Mouse (Mus musculus) limb, embryonic 12.5 days (tissue): ENCODE results near the gene Gm21190. TPM values are rescaled to one million over a fixed set of nuclear protein-coding genes. Genes with fewer than 3 reads are reported as not detected.
A peak's percentile ranks its signal among the peaks of the same experiment; 100 is the strongest.
"Not testable (repeated sequence)": the region's sequence is repeated elsewhere in the genome, so short reads cannot be mapped to it uniquely, and the experiment has no call there.

ENCODE experiments used
- ATAC-seq: fragments of 200-750 bp; cut with Nextera tagmentation; 2 replicates; pipeline ENCODE4 v1.8.0; 2017; ENCODE audit warnings: low read depth, moderate TSS enrichment; ENCODE audit not compliant: insufficient number of reproducible peaks, insufficient read depth, low FRiP score, low TSS enrichment
- H3K27ac ChIP-seq: fragments of 300-500 bp; sonication (generic); 2 replicates; pipeline ENCODE4 v1.5.1; 2016; ENCODE audit warnings: mild to moderate bottlenecking, moderate library complexity
- H3K27me3 ChIP-seq: fragments of 300-500 bp; sonication (generic); 2 replicates; pipeline ENCODE4 v1.6.1; 2016; ENCODE audit warnings: mild to moderate bottlenecking, moderate library complexity
- H3K36me3 ChIP-seq: fragments of 300-500 bp; sonication (generic); 2 replicates; pipeline ENCODE4 v1.6.1; 2016; ENCODE audit warnings: mild to moderate bottlenecking, moderate library complexity
- H3K4me1 ChIP-seq: fragments of 300-500 bp; sonication (generic); replicated peaks from 2 replicates; pipeline ENCODE4 v1.6.1; 2016
- H3K4me2 ChIP-seq: fragments of 300-500 bp; sonication (generic); 2 replicates; pipeline ENCODE4 v1.6.1; 2016; ENCODE audit warnings: mild to moderate bottlenecking, moderate library complexity
- H3K4me3 ChIP-seq: fragments of 300-500 bp; sonication (generic); replicated peaks from 2 replicates; pipeline ENCODE4 v1.5.1; 2016; ENCODE audit warnings: mild to moderate bottlenecking
- H3K9ac ChIP-seq: fragments of 300-500 bp; sonication (generic); replicated peaks from 2 replicates; pipeline ENCODE4 v1.6.1; 2016; ENCODE audit warnings: mild to moderate bottlenecking, moderate library complexity
- H3K9me3 ChIP-seq: fragments of 300-500 bp; sonication (generic); 2 replicates; pipeline ENCODE4 v1.6.1; 2016; ENCODE audit warnings: mild to moderate bottlenecking, moderate library complexity
- WGBS: fragments of 180-500 bp; shearing (Covaris S2); methylation state at CpG from one replicate; pipeline ENCODE4 v1.1.7; 2016; 5-methylcytosine and 5-hydroxymethylcytosine counted together
- polyA plus RNA-seq: library from polyadenylated mRNA; unstranded; fragments of >200 nt; fragmentation: Nextera tagmentation; extraction: Ambion mirVana; gene quantifications from 2 replicates; pipeline ENCODE4 v1.2.1, GENCODE M21; 2016

The Gm21190 gene
- polyA plus RNA-seq, result not detected in 2 replicates

- not testable (repeated sequence) for H3K27ac ChIP-seq, H3K4me3 ChIP-seq, ATAC-seq, H3K4me1 ChIP-seq, H3K36me3 ChIP-seq, H3K27me3 ChIP-seq, H3K4me2 ChIP-seq, H3K9ac ChIP-seq
- 38% methylated on average over 1 of the region's 1 CpGs for WGBS
- H3K9me3 ChIP-seq, result peaks cover 36% of the 10 kb centered on the region
These were observed at the start of gene Gm21190 for GRCm38 (mm10) chr5:15529122-15529521. TSS of gene Gm21190 (minus strand) at chr5:15529222.

- not testable (repeated sequence) for ATAC-seq, H3K4me3 ChIP-seq, H3K4me1 ChIP-seq, H3K9ac ChIP-seq, H3K36me3 ChIP-seq, H3K27me3 ChIP-seq, H3K4me2 ChIP-seq, H3K27ac ChIP-seq
- 63% methylated on average over 1 of the region's 1 CpGs for WGBS
- H3K9me3 ChIP-seq, result peaks cover 18% of the 10 kb centered on the region
These were observed 48.0 kb upstream of the Gm21190 start, which contains the start of gene Gm21083 for GRCm38 (mm10) chr5:15577033-15577432. TSS of gene Gm21083 (plus strand) at chr5:15577333.

- not testable (repeated sequence) for ATAC-seq, H3K27ac ChIP-seq, H3K36me3 ChIP-seq, H3K4me2 ChIP-seq, H3K27me3 ChIP-seq, H3K4me3 ChIP-seq, H3K9ac ChIP-seq, H3K4me1 ChIP-seq
- peaks cover 18% of the 10 kb centered on the region for H3K9me3 ChIP-seq
These were observed 44.7 kb upstream of the Gm21190 start for GRCm38 (mm10) chr5:15573735-15574134.

GRCm38 (mm10) chr5:15561425-15562264, 32.6 kb upstream of the Gm21190 start:
- H3K4me3 ChIP-seq, H3K4me2 ChIP-seq, H3K27me3 ChIP-seq, H3K36me3 ChIP-seq, H3K9ac ChIP-seq, H3K27ac ChIP-seq, H3K4me1 ChIP-seq: not testable (repeated sequence)
- WGBS, result 73% methylated on average over 3 of the region's 3 CpGs
- peaks cover 25% of the 10 kb centered on the region for H3K9me3 ChIP-seq
- ATAC-seq, result peak; percentile 72

- not testable (repeated sequence) for H3K27me3 ChIP-seq, H3K4me2 ChIP-seq, H3K27ac ChIP-seq, H3K36me3 ChIP-seq, H3K4me1 ChIP-seq, H3K4me3 ChIP-seq, ATAC-seq, H3K9ac ChIP-seq
- 79% methylated on average over 1 of the region's 1 CpGs for WGBS
- peaks cover 36% of the 10 kb centered on the region for H3K9me3 ChIP-seq
These were observed 29.6 kb upstream of the Gm21190 start for GRCm38 (mm10) chr5:15558654-15559053.

- not testable (repeated sequence) for H3K4me2 ChIP-seq, H3K4me1 ChIP-seq, H3K4me3 ChIP-seq, H3K9ac ChIP-seq, H3K27ac ChIP-seq, H3K36me3 ChIP-seq, H3K27me3 ChIP-seq, ATAC-seq
- WGBS, result 15% methylated on average over 3 of the region's 3 CpGs
- H3K9me3 ChIP-seq, result peaks cover 28% of the 10 kb centered on the region
These were observed 20.6 kb upstream of the Gm21190 start for GRCm38 (mm10) chr5:15549606-15550005.

- peaks cover 29% of the 10 kb centered on the region for H3K9me3 ChIP-seq
- not testable (repeated sequence) for ATAC-seq, H3K27ac ChIP-seq, H3K36me3 ChIP-seq, H3K27me3 ChIP-seq, H3K9ac ChIP-seq, H3K4me2 ChIP-seq, H3K4me3 ChIP-seq, H3K4me1 ChIP-seq
- WGBS, result 39% methylated on average over 1 of the region's 1 CpGs
These were observed 20.1 kb upstream of the Gm21190 start for GRCm38 (mm10) chr5:15549134-15549533.

- peaks cover 27% of the 10 kb centered on the region for H3K9me3 ChIP-seq
- not testable (repeated sequence) for H3K4me3 ChIP-seq, H3K9ac ChIP-seq, H3K4me1 ChIP-seq, H3K4me2 ChIP-seq, H3K27me3 ChIP-seq, H3K27ac ChIP-seq, ATAC-seq, H3K36me3 ChIP-seq
- whole genome bisulfite sequencing, result 78% methylated on average over 6 of the region's 6 CpGs
These were observed 19.6 kb upstream of the Gm21190 start for GRCm38 (mm10) chr5:15548642-15549041.

- H3K4me1 ChIP-seq, H3K27me3 ChIP-seq, H3K9ac ChIP-seq, H3K36me3 ChIP-seq, H3K27ac ChIP-seq, ATAC-seq, H3K4me3 ChIP-seq, H3K4me2 ChIP-seq: not testable (repeated sequence)
- H3K9me3 ChIP-seq, result peaks cover 30% of the 10 kb centered on the region
These were observed 6.6 kb downstream of the Gm21190 start for GRCm38 (mm10) chr5:15522470-15522869.

GRCm38 (mm10) chr5:15522028-15522427, 7.0 kb downstream of the Gm21190 start:
- H3K27me3 ChIP-seq, H3K4me3 ChIP-seq, H3K4me2 ChIP-seq, H3K9ac ChIP-seq, ATAC-seq, H3K4me1 ChIP-seq, H3K36me3 ChIP-seq, H3K27ac ChIP-seq: not testable (repeated sequence)
- 32% methylated on average over 2 of the region's 2 CpGs for WGBS
- peaks cover 26% of the 10 kb centered on the region for H3K9me3 ChIP-seq

- H3K27me3 ChIP-seq, H3K4me3 ChIP-seq, H3K27ac ChIP-seq, ATAC-seq, H3K4me1 ChIP-seq, H3K9ac ChIP-seq, H3K36me3 ChIP-seq, H3K4me2 ChIP-seq: not testable (repeated sequence)
- 19% methylated on average over 5 of the region's 5 CpGs for WGBS
- peaks cover 12% of the 10 kb centered on the region for H3K9me3 ChIP-seq
These were observed 8.6 kb downstream of the Gm21190 start for GRCm38 (mm10) chr5:15520418-15520817.

- H3K27ac ChIP-seq, ATAC-seq: not testable (repeated sequence)
These were observed 11.9 kb downstream of the Gm21190 start for GRCm38 (mm10) chr5:15517150-15517549.

More at GRCm38 (mm10) chr5:15517150-15517549, 11.9 kb downstream of the Gm21190 start:
- not testable (repeated sequence) for H3K36me3 ChIP-seq, H3K4me2 ChIP-seq, H3K4me3 ChIP-seq, H3K4me1 ChIP-seq, H3K27me3 ChIP-seq, H3K9ac ChIP-seq
- WGBS, result 74% methylated on average over 2 of the region's 2 CpGs
- peaks cover 18% of the 10 kb centered on the region for H3K9me3 ChIP-seq
